Mouse (Mus musculus): Measurements from ENCODE around the gene Zfp981. TPM values are rescaled to one million over a fixed set of nuclear protein-coding genes. Genes with fewer than 3 reads are reported as not detected.
"Not testable (repeated sequence)": the region's sequence is repeated elsewhere in the genome, so short reads cannot be mapped to it uniquely, and the experiment has no call there.

Zfp981 gene
- polyA plus RNA-seq, 1 experiment from 2014 or later = 0.37 TPM

- WGBS = 83% methylated on average over 1 of the region's 1 CpGs
Measured at GRCm38 (mm10) chr4:146491993-146492392, 9.8 kb upstream of the Zfp981 start.

DNA sequence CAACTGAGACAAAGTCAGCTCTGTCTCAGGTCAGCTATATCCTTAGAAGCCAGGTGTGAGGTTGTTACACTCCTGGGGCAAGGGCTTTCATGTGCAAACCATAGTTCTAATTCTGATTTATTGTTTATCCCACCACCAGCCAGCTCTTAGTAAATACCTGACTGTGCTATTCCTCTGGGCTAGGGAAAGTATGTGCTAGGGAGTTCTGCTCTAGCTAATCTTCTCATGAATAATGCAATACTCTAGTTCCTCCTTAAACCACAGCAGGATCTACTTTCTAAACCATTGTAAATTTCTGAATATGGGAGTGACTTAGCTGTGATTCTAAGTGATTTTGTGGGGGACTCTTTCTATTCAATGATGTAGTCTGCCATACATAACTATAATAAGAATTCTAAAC is 9.4 kb upstream of the Zfp981 start:
- H3K9ac ChIP-seq = no peak overlapping the region

More at GRCm38 (mm10) chr4:146491993-146492392, 9.8 kb upstream of the Zfp981 start:
- not testable (repeated sequence) for H3K27me3 ChIP-seq; H3K27ac ChIP-seq; H3K36me3 ChIP-seq; H3K4me2 ChIP-seq; H3K4me1 ChIP-seq; H3K4me3 ChIP-seq; ATAC-seq (ENCODE audit: insufficient number of reproducible peaks, insufficient read depth, low FRiP score, low TSS enrichment, low read depth); H3K9ac ChIP-seq
- H3K9me3 ChIP-seq = peaks cover 48% of the 10 kb centered on the region

GRCm38 (mm10) chr4:146492851-146493250 is 9.0 kb upstream of the Zfp981 start:
- peak; percentile 17; the same call in 1 of the 2 replicates for ATAC-seq (ENCODE audit: insufficient number of reproducible peaks, insufficient read depth, low FRiP score, low TSS enrichment, low read depth)
- Histone ChIP-seq H3K9ac (no peak overlapping the region), H3K9me3 (peaks cover 55% of the 10 kb centered on the region), H3K4me1 (no peaks in the 10 kb centered on the region), H3K27ac (no peak overlapping the region), H3K4me2 (no peak overlapping the region), H3K4me3 (no peak overlapping the region), H3K36me3 (no peaks in the 10 kb centered on the region), H3K27me3 (no peaks in the 10 kb centered on the region)
- 43% methylated on average over 1 of the region's 1 CpGs for WGBS

More for the DNA sequence above, 9.4 kb upstream of the Zfp981 start:
- H3K4me2 ChIP-seq = no peak overlapping the region
- no peaks in the 10 kb centered on the region for H3K27me3 ChIP-seq
- no peak overlapping the region for H3K27ac ChIP-seq
- no peaks in the 10 kb centered on the region for H3K4me1 ChIP-seq
- no peak for ATAC-seq (ENCODE audit: insufficient number of reproducible peaks, insufficient read depth, low FRiP score, low TSS enrichment, low read depth)
- H3K4me3 ChIP-seq = no peak overlapping the region
- H3K36me3 ChIP-seq = no peaks in the 10 kb centered on the region
- H3K9me3 ChIP-seq = peaks cover 51% of the 10 kb centered on the region

GRCm38 (mm10) chr4:146493319-146493907 is 8.4 kb upstream of the Zfp981 start:
- not testable (repeated sequence) for H3K4me2 ChIP-seq, H3K9ac ChIP-seq, H3K27me3 ChIP-seq, H3K4me1 ChIP-seq, H3K4me3 ChIP-seq, H3K36me3 ChIP-seq, H3K27ac ChIP-seq
- WGBS = 87% methylated on average over 6 of the region's 6 CpGs
- ATAC-seq (ENCODE audit: insufficient number of reproducible peaks, insufficient read depth, low FRiP score, low TSS enrichment, low read depth) = peak; percentile 4; the same call in 1 of the 2 replicates
- H3K9me3 ChIP-seq = peaks cover 56% of the 10 kb centered on the region

DNA sequence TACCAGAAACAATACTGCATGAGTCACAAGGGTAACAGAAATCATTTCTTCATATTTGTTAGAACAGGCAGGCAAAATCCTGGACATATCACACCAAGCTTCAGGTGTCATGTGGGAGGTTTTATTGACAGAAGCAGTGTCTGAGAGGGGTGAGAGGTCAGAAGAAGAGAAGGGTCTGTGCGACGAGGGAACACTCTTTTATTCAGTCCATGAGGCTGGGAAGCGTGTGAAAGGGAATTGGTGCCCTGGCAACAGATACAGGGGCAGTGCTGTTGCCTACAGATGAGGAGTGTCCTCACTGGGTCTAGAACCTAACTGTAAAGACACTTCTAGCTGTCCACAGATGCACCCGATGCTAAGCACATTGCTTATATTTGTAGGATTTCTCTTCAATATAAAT is 6.8 kb upstream of the Zfp981 start:
- Histone ChIP-seq H3K4me2 (no peak overlapping the region), H3K4me1 (no peaks in the 10 kb centered on the region), H3K9ac (no peak overlapping the region), H3K4me3 (no peak overlapping the region), H3K36me3 (no peaks in the 10 kb centered on the region), H3K9me3 (peaks cover 56% of the 10 kb centered on the region), H3K27me3 (no peaks in the 10 kb centered on the region), H3K27ac (no peak overlapping the region)
- WGBS = 66% methylated on average over 4 of the region's 4 CpGs
- ATAC-seq (ENCODE audit: insufficient number of reproducible peaks, insufficient read depth, low FRiP score, low TSS enrichment, low read depth) = no peak

- not testable (repeated sequence) for H3K4me3 ChIP-seq; H3K4me1 ChIP-seq; H3K27ac ChIP-seq; H3K27me3 ChIP-seq; H3K9ac ChIP-seq; ATAC-seq (ENCODE audit: insufficient number of reproducible peaks, insufficient read depth, low FRiP score, low TSS enrichment, low read depth); H3K4me2 ChIP-seq; H3K36me3 ChIP-seq
- WGBS = 76% methylated on average over 9 of the region's 9 CpGs
- H3K9me3 ChIP-seq = peaks cover 48% of the 10 kb centered on the region
Measured at GRCm38 (mm10) chr4:146497695-146498275, 4.0 kb upstream of the Zfp981 start.

DNA sequence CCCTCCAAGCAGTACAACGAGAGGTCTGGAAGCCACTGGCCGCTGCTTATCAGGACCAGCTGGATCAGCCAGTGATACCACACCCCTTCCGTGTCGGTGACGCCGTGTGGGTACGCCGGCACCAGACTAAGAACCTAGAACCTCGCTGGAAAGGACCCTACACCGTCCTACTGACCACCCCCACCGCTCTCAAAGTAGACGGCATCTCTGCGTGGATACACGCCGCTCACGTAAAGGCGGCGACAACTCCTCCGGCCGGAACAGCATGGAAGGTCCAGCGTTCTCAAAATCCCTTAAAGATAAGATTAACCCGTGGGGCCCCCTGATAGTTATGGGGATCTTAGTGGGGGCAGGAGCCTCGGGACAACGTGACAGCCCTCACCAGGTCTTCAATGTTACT is 7.2 kb downstream of the Zfp981 start:
- not testable (repeated sequence) for H3K4me1 ChIP-seq; H3K9ac ChIP-seq; H3K4me3 ChIP-seq; H3K36me3 ChIP-seq; ATAC-seq (ENCODE audit: insufficient number of reproducible peaks, insufficient read depth, low FRiP score, low TSS enrichment, low read depth); H3K27me3 ChIP-seq; H3K4me2 ChIP-seq; H3K27ac ChIP-seq
- WGBS = 95% methylated on average over 23 of the region's 24 CpGs
- H3K9me3 ChIP-seq = peaks cover 14% of the 10 kb centered on the region

DNA sequence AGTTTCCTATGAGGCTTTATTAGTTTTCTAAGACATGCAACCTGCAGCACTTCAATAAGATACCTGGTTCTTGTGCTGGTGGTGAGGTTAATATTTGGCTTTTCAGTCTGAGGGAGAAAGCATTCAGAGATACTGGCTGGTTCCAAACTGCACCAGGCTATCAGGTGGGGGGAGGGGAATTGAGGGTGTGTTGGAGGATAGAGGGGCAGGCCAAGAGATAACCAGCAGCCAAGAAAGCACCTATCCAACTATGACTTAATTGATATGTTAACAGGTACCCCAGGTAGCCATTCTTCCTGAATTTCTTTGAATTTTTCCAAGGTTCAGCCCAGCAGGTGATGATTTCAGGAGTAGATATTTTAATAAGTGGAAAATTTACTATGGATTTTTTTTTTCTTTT is 10.0 kb downstream of the Zfp981 start:
- not testable (repeated sequence) for H3K36me3 ChIP-seq; H3K4me2 ChIP-seq; H3K27ac ChIP-seq; ATAC-seq (ENCODE audit: insufficient number of reproducible peaks, insufficient read depth, low FRiP score, low TSS enrichment, low read depth); H3K4me3 ChIP-seq; H3K27me3 ChIP-seq; H3K4me1 ChIP-seq; H3K9ac ChIP-seq
- peaks cover 31% of the 10 kb centered on the region for H3K9me3 ChIP-seq

DNA sequence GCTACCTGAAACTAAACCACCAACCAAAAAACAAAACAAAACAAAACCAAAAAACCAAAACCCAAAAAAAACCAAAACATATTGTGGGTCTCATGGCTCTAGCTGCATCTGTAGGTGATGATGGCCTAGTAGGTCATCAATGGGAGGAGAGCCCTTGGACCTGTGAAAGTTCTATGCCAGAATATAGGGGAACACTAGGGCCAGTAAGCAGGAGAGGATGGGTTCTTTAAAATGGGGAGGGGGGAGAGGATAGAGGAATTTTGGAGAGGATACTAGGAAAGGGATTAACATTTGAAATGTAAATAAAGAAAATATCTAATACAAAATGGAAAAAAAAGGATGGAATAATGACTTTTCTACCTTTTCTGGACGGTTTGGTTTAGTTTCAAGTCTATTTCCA is 14.6 kb downstream of the Zfp981 start:
- no peaks in the 10 kb centered on the region for H3K27me3 ChIP-seq
- peaks cover 59% of the 10 kb centered on the region for H3K9me3 ChIP-seq
- no peaks in the 10 kb centered on the region for H3K4me1 ChIP-seq
- no peak overlapping the region for H3K4me2 ChIP-seq
- no peaks in the 10 kb centered on the region for H3K36me3 ChIP-seq
- no peak for ATAC-seq (ENCODE audit: insufficient number of reproducible peaks, insufficient read depth, low FRiP score, low TSS enrichment, low read depth)
- WGBS = 49% methylated on average over 1 of the region's 1 CpGs
- no peak overlapping the region for H3K27ac ChIP-seq
- H3K9ac ChIP-seq = no peak overlapping the region
- H3K4me3 ChIP-seq = no peak overlapping the region

DNA sequence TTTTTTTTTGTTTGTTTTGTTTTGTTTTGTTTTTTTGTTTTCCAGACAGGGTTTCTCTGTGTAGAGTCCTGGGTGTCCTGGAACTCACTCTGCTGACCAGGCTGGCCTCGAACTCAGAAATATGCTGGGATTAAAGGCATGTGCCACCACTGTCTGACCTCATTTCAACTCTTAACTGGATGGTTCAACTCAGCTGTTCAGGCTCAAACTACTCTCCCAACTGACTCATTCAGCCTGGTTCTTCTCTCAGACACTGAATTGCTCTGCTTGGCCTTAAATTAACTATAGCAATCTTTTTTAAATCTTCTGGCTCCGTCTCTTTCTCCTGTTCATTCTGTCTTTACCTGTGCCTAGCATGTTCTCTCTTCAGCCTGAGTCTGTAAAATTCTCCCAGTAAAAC is 15.3 kb downstream of the Zfp981 start:
- not testable (repeated sequence) for H3K27me3 ChIP-seq; H3K9ac ChIP-seq; H3K4me2 ChIP-seq; H3K4me1 ChIP-seq; H3K4me3 ChIP-seq; ATAC-seq (ENCODE audit: insufficient number of reproducible peaks, insufficient read depth, low FRiP score, low TSS enrichment, low read depth); H3K27ac ChIP-seq; H3K36me3 ChIP-seq
- WGBS = 67% methylated on average over 2 of the region's 2 CpGs
- H3K9me3 ChIP-seq = peaks cover 61% of the 10 kb centered on the region

DNA sequence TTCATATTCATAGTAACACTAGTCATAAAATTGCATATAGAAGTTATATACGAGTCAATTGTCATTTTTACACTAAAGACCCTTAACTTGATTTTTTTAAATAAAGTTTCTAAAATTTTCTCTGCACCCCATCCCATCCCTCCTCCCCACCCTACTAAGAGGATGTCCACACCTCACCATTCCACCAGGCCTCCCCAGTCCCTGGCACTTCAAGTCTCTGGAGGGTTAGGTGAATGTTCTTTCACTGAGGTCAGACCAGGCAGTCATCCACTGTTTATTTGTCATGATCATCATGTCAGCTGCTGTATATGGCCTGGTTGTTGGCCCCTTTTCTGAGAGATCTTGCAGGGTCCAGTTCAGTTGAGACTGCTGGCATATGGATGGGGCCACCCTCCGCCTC is 18.9 kb downstream of the Zfp981 start:
- H3K4me3 ChIP-seq = no peak overlapping the region
- H3K9me3 ChIP-seq = peaks cover 77% of the 10 kb centered on the region
- no peaks in the 10 kb centered on the region for H3K36me3 ChIP-seq
- H3K27ac ChIP-seq = no peak overlapping the region
- H3K4me2 ChIP-seq = no peak overlapping the region
- no peak for ATAC-seq (ENCODE audit: insufficient number of reproducible peaks, insufficient read depth, low FRiP score, low TSS enrichment, low read depth)
- WGBS = 82% methylated on average over 2 of the region's 2 CpGs
- no peak overlapping the region for H3K9ac ChIP-seq
- no peaks in the 10 kb centered on the region for H3K27me3 ChIP-seq
- no peaks in the 10 kb centered on the region for H3K4me1 ChIP-seq

- Histone ChIP-seq H3K27me3 (no peaks in the 10 kb centered on the region), H3K4me2 (no peak overlapping the region), H3K36me3 (no peaks in the 10 kb centered on the region), H3K9ac (no peak overlapping the region), H3K27ac (no peak overlapping the region), H3K4me3 (no peak overlapping the region), H3K9me3 (peaks cover 65% of the 10 kb centered on the region), H3K4me1 (no peaks in the 10 kb centered on the region)
- WGBS = 85% methylated on average over 4 of the region's 4 CpGs
- no peak for ATAC-seq (ENCODE audit: insufficient number of reproducible peaks, insufficient read depth, low FRiP score, low TSS enrichment, low read depth)
Measured at GRCm38 (mm10) chr4:146534574-146534973, 32.7 kb downstream of the Zfp981 start.
